Mouse (Mus musculus) brain, embryonic 14.5 days (tissue): Measurements from ENCODE around the gene Yeats2.

ENCODE experiments used
- CTCF ChIP-seq: fragments of 200-500 bp; IDR thresholded peaks from 2 replicates; pipeline ENCODE4 v1.5.1; 2012; ENCODE audit warnings: inconsistent platforms, mild to moderate bottlenecking, moderate library complexity, borderline replicate concordance; ENCODE audit not compliant: insufficient read depth, insufficient read length; ENCODE audit errors: extremely low read depth
- POLR2A ChIP-seq: fragments of 200-500 bp; IDR thresholded peaks from 2 replicates; pipeline ENCODE4 v1.6.1; 2012; ENCODE audit warnings: mild to moderate bottlenecking, inconsistent platforms, borderline replicate concordance; ENCODE audit not compliant: poor library complexity, insufficient read depth, insufficient read length, severe bottlenecking; ENCODE audit errors: extremely low read depth

DNA sequence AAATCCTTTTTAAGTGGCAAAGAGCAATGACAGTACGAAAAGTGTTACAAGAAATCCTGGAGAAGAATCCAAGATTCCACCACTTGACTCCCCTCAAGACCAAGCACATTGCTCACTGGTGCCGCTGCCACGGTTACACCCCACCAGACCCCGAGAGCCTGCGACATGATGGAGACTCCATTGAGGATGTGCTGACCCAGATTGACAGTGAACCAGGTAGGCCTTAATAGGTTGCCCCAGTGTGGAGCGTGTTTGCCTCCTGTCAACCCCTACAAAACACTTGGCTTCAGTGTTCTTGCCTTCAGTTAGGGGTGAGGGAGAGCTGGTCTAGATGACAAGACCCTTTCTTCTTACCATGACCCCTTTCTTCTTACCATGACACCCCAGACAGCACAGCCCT is 81.9 kb downstream of the Yeats2 start:
- TF ChIP-seq CTCF = no peak
- no peak for TF ChIP-seq POLR2A
